8 mouse cellular contexts compared by ENCODE assay signal in genomic region chr5:105868593-105868992, GRCm38 (mm10). TPM values are rescaled to one million over a fixed set of nuclear protein-coding genes. Genes with fewer than 3 reads are reported as not detected.
DNase-seq lines count a peak whose midpoint lies in the region; ATAC-seq lines count a peak whose summit lies in the region.

No protein-coding gene starts in this region.

- no peak overlapping the region for H3K9ac ChIP-seq in heart, embryonic 14.5 days (ENCODE audit: low read length)
- H3K9ac ChIP-seq in kidney, embryonic 16.5 days (replicated peaks; ENCODE audit: low read length), result no peak overlapping the region
- no peak overlapping the region for H3K9ac ChIP-seq in liver, embryonic 11.5 days (ENCODE audit: low read depth, low read length)
- H3K9ac ChIP-seq in neural tube, embryonic 11.5 days (ENCODE audit: low read length), result no peak overlapping the region
- no peak overlapping the region for H3K9ac ChIP-seq in stomach, embryonic 16.5 days (ENCODE audit: low read length)

- peak; percentile 66; the same call in 1 of the 2 replicates for ATAC-seq in erythroblast, adult 5-6 weeks (replicated peaks; ENCODE audit: low FRiP score, poor library complexity, severe bottlenecking)
- 0 out of 2 replicates have a peak, but pooled peaks have one; percentile 31 for ATAC-seq in heart, embryonic 14.5 days (ENCODE audit: insufficient number of reproducible peaks, insufficient read depth, low FRiP score, low read depth)
- ATAC-seq in kidney, embryonic 16.5 days (ENCODE audit: low FRiP score, low TSS enrichment), result peak; percentile 83
- ATAC-seq in liver, embryonic 11.5 days (replicated peaks; ENCODE audit: low FRiP score), result peak; percentile 48; the same call in 1 of the 2 replicates
- ATAC-seq in neural tube, embryonic 11.5 days (ENCODE audit: insufficient read depth, low FRiP score, low TSS enrichment), result peak; percentile 72; the same call in 1 of the 2 replicates
- ATAC-seq in stomach, embryonic 16.5 days (ENCODE audit: insufficient read depth, low FRiP score), result peak; percentile 78; the same call in 1 of the 2 replicates

- peaks cover 8 to 14% of the 10 kb centered on the region in 2 experiments for H3K4me1 ChIP-seq in heart, embryonic 14.5 days (ENCODE audit: control insufficient read depth in 2 of 2, insufficient read depth in 2 of 2, low read length in 2 of 2)
- H3K4me1 ChIP-seq in kidney, embryonic 16.5 days (ENCODE audit: insufficient read depth, low read length), result peaks cover 13% of the 10 kb centered on the region
- H3K4me1 ChIP-seq in liver, embryonic 11.5 days (replicated peaks; ENCODE audit: control insufficient read depth, insufficient read depth, low read length), result no peaks in the 10 kb centered on the region; the same call in 1 of the 2 replicates
- H3K4me1 ChIP-seq in neural tube, embryonic 11.5 days (ENCODE audit: control insufficient read depth, insufficient read depth, low read length), result peaks cover 5% of the 10 kb centered on the region; the same call in 1 of the 2 replicates
- peaks cover 10% of the 10 kb centered on the region; the same call in 1 of the 2 replicates for H3K4me1 ChIP-seq in stomach, embryonic 16.5 days (ENCODE audit: control insufficient read depth, insufficient read depth, low read length)

- WGBS in heart, embryonic 14.5 days, result 31% methylated on average over 3 of the region's 3 CpGs
- WGBS in kidney, embryonic 16.5 days, result 23% methylated on average over 3 of the region's 3 CpGs
- 29% methylated on average over 3 of the region's 3 CpGs for WGBS in liver, embryonic 11.5 days
- WGBS in neural tube, embryonic 11.5 days, result 29% methylated on average over 3 of the region's 3 CpGs
- WGBS in stomach, embryonic 16.5 days, result 27% methylated on average over 3 of the region's 3 CpGs

- no peaks in the 10 kb centered on the region for H3K27me3 ChIP-seq in heart, embryonic 14.5 days (ENCODE audit: control insufficient read depth, insufficient read depth, low read length)
- no peaks in the 10 kb centered on the region for H3K27me3 ChIP-seq in kidney, embryonic 16.5 days (ENCODE audit: insufficient read depth, low read length)
- H3K27me3 ChIP-seq in liver, embryonic 11.5 days (replicated peaks; ENCODE audit: control insufficient read depth, insufficient read depth, low read length), result no peaks in the 10 kb centered on the region
- no peaks in the 10 kb centered on the region for H3K27me3 ChIP-seq in neural tube, embryonic 11.5 days (ENCODE audit: control insufficient read depth, insufficient read depth, low read length)
- H3K27me3 ChIP-seq in stomach, embryonic 16.5 days (ENCODE audit: control insufficient read depth, insufficient read depth, low read length), result no peaks in the 10 kb centered on the region

- peak; percentile 71 to 82 for DNase-seq in CD8-positive naive resting alpha-beta T cell, adult 2 months (ENCODE audit: low read depth in 2 of 2, low spot score in 2 of 2)
- peak; percentile 90 for DNase-seq in brain, adult 2 months (ENCODE audit: low read depth, low spot score)
- DNase-seq in liver, embryonic 11.5 days (ENCODE audit: low spot score), result peak; percentile 77
- DNase-seq in neural tube, embryonic 11.5 days (ENCODE audit: low spot score), result peak; percentile 82

- H3K27ac ChIP-seq in heart, embryonic 14.5 days (replicated peaks in 1 of 2; ENCODE audit: control insufficient read depth in 1 of 2, insufficient read depth in 1 of 2, low read depth in 2 of 2, low read length in 2 of 2), result peak overlapping the region; percentile 17 to 53; a peak in 2 of 4 replicates
- H3K27ac ChIP-seq in kidney, embryonic 16.5 days (ENCODE audit: low read length), result no peak overlapping the region
- H3K27ac ChIP-seq in liver, embryonic 11.5 days (ENCODE audit: low read depth, low read length), result no peak overlapping the region
- H3K27ac ChIP-seq in neural tube, embryonic 11.5 days (ENCODE audit: low read depth, low read length), result no peak overlapping the region
- no peak overlapping the region for H3K27ac ChIP-seq in stomach, embryonic 16.5 days (ENCODE audit: low read length)

- no peaks in the 10 kb centered on the region for H3K36me3 ChIP-seq in heart, embryonic 14.5 days (ENCODE audit: control insufficient read depth, insufficient read depth, low read length)
- H3K36me3 ChIP-seq in kidney, embryonic 16.5 days (ENCODE audit: insufficient read depth, low read length), result no peaks in the 10 kb centered on the region
- no peaks in the 10 kb centered on the region for H3K36me3 ChIP-seq in liver, embryonic 11.5 days (ENCODE audit: control insufficient read depth, insufficient read depth, low read length)
- no peaks in the 10 kb centered on the region for H3K36me3 ChIP-seq in neural tube, embryonic 11.5 days (ENCODE audit: control insufficient read depth, insufficient read depth, low read length)
- H3K36me3 ChIP-seq in stomach, embryonic 16.5 days (ENCODE audit: control insufficient read depth, insufficient read depth, low read length), result no peaks in the 10 kb centered on the region

- H3K4me2 ChIP-seq in heart, embryonic 14.5 days (ENCODE audit: low read length), result peak overlapping the region; percentile 45
- no peak overlapping the region for H3K4me2 ChIP-seq in kidney, embryonic 16.5 days (replicated peaks; ENCODE audit: low read depth, low read length)
- H3K4me2 ChIP-seq in liver, embryonic 11.5 days, result no peak overlapping the region
- no peak overlapping the region for H3K4me2 ChIP-seq in neural tube, embryonic 11.5 days (ENCODE audit: low read depth)
- H3K4me2 ChIP-seq in stomach, embryonic 16.5 days (ENCODE audit: low read depth, low read length), result no peak overlapping the region

- no peaks in the 10 kb centered on the region for H3K9me3 ChIP-seq in heart, embryonic 14.5 days (ENCODE audit: control insufficient read depth, low read length)
- no peaks in the 10 kb centered on the region for H3K9me3 ChIP-seq in kidney, embryonic 16.5 days (ENCODE audit: low read length)
- H3K9me3 ChIP-seq in liver, embryonic 11.5 days (ENCODE audit: control insufficient read depth, low read length), result no peaks in the 10 kb centered on the region
- no peaks in the 10 kb centered on the region for H3K9me3 ChIP-seq in neural tube, embryonic 11.5 days (ENCODE audit: control insufficient read depth, low read length)
- no peaks in the 10 kb centered on the region for H3K9me3 ChIP-seq in stomach, embryonic 16.5 days (replicated peaks; ENCODE audit: control insufficient read depth, low read length)

- no peak overlapping the region for H3K4me3 ChIP-seq in heart, embryonic 14.5 days (ENCODE audit: control insufficient read depth in 1 of 2, insufficient read depth in 1 of 2, low read depth in 1 of 2, low read length in 2 of 2)
- H3K4me3 ChIP-seq in kidney, embryonic 16.5 days (ENCODE audit: low read length), result no peak overlapping the region
- no peak overlapping the region for H3K4me3 ChIP-seq in liver, embryonic 11.5 days (ENCODE audit: low read depth, low read length)
- no peak overlapping the region for H3K4me3 ChIP-seq in neural tube, embryonic 11.5 days (ENCODE audit: low read depth, low read length)
- H3K4me3 ChIP-seq in stomach, embryonic 16.5 days (replicated peaks; ENCODE audit: low read length), result no peak overlapping the region

RNA-seq across cellular contexts. Expression of gene Zfp326, which starts 7.8 kb away (rescaled TPM):
- total RNA-seq in erythroblast, adult 5-6 weeks (2015; ENCODE audit: low replicate concordance), result 4.0 and 5.2 TPM in 2 replicates
- total RNA-seq in erythroblast, adult 5-6 weeks (2017; ENCODE audit: low replicate concordance), result 2.6 and 4.4 TPM in 2 replicates
- 24.4 and 27.9 TPM in 2 replicates for polyA plus RNA-seq in heart, embryonic 14.5 days (2014; fragmentation: Nextera tagmentation; extraction: Ambion mirVana)
- polyA plus RNA-seq in kidney, embryonic 16.5 days (2015; fragmentation: Nextera tagmentation; extraction: Ambion mirVana), result 36.9 and 40.0 TPM in 2 replicates
- 14.5 and 18.0 TPM in 2 replicates for polyA plus RNA-seq in liver, embryonic 11.5 days (2014; fragmentation: Nextera tagmentation; extraction: Ambion mirVana)
- polyA plus RNA-seq in neural tube, embryonic 11.5 days (2014; fragmentation: Nextera tagmentation; extraction: Ambion mirVana), result 38.1 and 42.7 TPM in 2 replicates
- 28.1 and 31.6 TPM in 2 replicates for polyA plus RNA-seq in stomach, embryonic 16.5 days (2015; fragmentation: Nextera tagmentation; extraction: Ambion mirVana)

Comparison
In these comparisons a context has a peak if more than half of its experiments do, and no peak if none do; other contexts are left out.
1. ATAC-seq: peak in every context shown above with its lines; median percentile 83 in kidney, embryonic 16.5 days; 78 in stomach, embryonic 16.5 days; 72 in neural tube, embryonic 11.5 days; 66 in erythroblast, adult 5-6 weeks; 48 in liver, embryonic 11.5 days; 31 in heart, embryonic 14.5 days.
2. H3K27ac ChIP-seq: peak in heart, embryonic 14.5 days (2 of 2); none in kidney, embryonic 16.5 days (single experiment), liver, embryonic 11.5 days (single experiment), neural tube, embryonic 11.5 days (single experiment) and stomach, embryonic 16.5 days (single experiment).
3. Peak in every context shown above with its lines, with median percentiles within 50 percentile points of each other: DNase-seq.